Mouse (Mus musculus) midbrain, embryonic 14.5 days (tissue): Measurements from ENCODE around the gene Lrrc56. TPM values are rescaled to one million over a fixed set of nuclear protein-coding genes. Genes with fewer than 3 reads are reported as not detected.
A peak's percentile ranks its signal among the peaks of the same experiment; 100 is the strongest.

Experiments
- microRNA counts: library from miRNA; unstranded; fragments of <30 nt; microRNA quantifications from one replicate; lab custom pipeline; 2016
- microRNA-seq: library from miRNA; unstranded; fragments of <30 nt; microRNA quantifications from one replicate; pipeline ENCODE4, GENCODE M21; 2016
- polyA plus RNA-seq: library from polyadenylated mRNA; unstranded; fragments of >200 nt; fragmentation: Nextera tagmentation; extraction: Ambion mirVana; gene quantifications from 2 replicates; pipeline ENCODE4 v1.2.1, GENCODE M21; 2014

The Lrrc56 gene
- polyA plus RNA-seq, 1 experiment from 2014 or later = 9.0 TPM

MicroRNA genes within 50 kb of the gene (microRNA counts, 519-probe panel; counts per million panel counts)
- 4,680 counts per million, percentile 38 among the panel's probes with 10 or more counts for microRNA mmu-miR-210 (lab: Ali Mortazavi, UCI)

Small RNAs within 50 kb of the gene (microRNA-seq; reads per million reads assigned to microRNA genes)
- gene Mir210 = 398 reads per million, percentile 70 among the genes with 10 or more reads in this experiment

Other genes starting within 250 kb of the Lrrc56 start
- 0.29 TPM in 1 of 2 replicates, not detected in the other for gene Ifitm5, start 243.9 kb upstream of the Lrrc56 start, polyA plus RNA-seq
- gene Gm45717, start 238.2 kb upstream of the Lrrc56 start, polyA plus RNA-seq = not detected in 2 replicates
- 131 and 176 TPM in 2 replicates for gene Ifitm2, start 238.2 kb upstream of the Lrrc56 start, polyA plus RNA-seq
- gene Ifitm1, start 226.9 kb upstream of the Lrrc56 start, polyA plus RNA-seq = 3.0 and 11.5 TPM in 2 replicates
- gene Ifitm3, start 183.4 kb upstream of the Lrrc56 start, polyA plus RNA-seq = 18.8 and 66.5 TPM in 2 replicates
- 0.34 and 0.35 TPM in 2 replicates for gene Ifitm6, start 176.2 kb upstream of the Lrrc56 start, polyA plus RNA-seq
- gene Gm17387, start 165.0 kb upstream of the Lrrc56 start, polyA plus RNA-seq = not detected in 2 replicates
- 44.1 and 56.0 TPM in 2 replicates for gene B4galnt4, start 133.1 kb upstream of the Lrrc56 start, polyA plus RNA-seq
- gene Pkp3, start 115.9 kb upstream of the Lrrc56 start, polyA plus RNA-seq = not detected in 2 replicates
- gene Sigirr, start 93.6 kb upstream of the Lrrc56 start, polyA plus RNA-seq = 1.2 and 2.1 TPM in 2 replicates
- 0.14 and 0.18 TPM in 2 replicates for gene Ano9, start 76.4 kb upstream of the Lrrc56 start, polyA plus RNA-seq
- gene Ptdss2, start 71.8 kb upstream of the Lrrc56 start, polyA plus RNA-seq = 69.4 and 77.6 TPM in 2 replicates
- gene Rnh1, start 21.3 kb upstream of the Lrrc56 start, polyA plus RNA-seq = 39.3 and 39.7 TPM in 2 replicates
- gene Hras, start 152 bp upstream of the Lrrc56 start, polyA plus RNA-seq = 125 and 176 TPM in 2 replicates
- gene Lmntd2, start 19.9 kb downstream of the Lrrc56 start, polyA plus RNA-seq = 0.88 and 1.1 TPM in 2 replicates
- 25.9 and 27.2 TPM in 2 replicates for gene Rassf7, start 21.7 kb downstream of the Lrrc56 start, polyA plus RNA-seq
- 60.1 and 77.5 TPM in 2 replicates for gene Phrf1, start 34.6 kb downstream of the Lrrc56 start, polyA plus RNA-seq
- gene Irf7, start 72.3 kb downstream of the Lrrc56 start, polyA plus RNA-seq = 1.1 and 9.2 TPM in 2 replicates
- gene Cdhr5, start 82.6 kb downstream of the Lrrc56 start, polyA plus RNA-seq = not detected in 2 replicates
- gene Sct, start 85.0 kb downstream of the Lrrc56 start, polyA plus RNA-seq = 0.49 and 1.3 TPM in 2 replicates
- 0.53 and 0.54 TPM in 2 replicates for gene Drd4, start 97.8 kb downstream of the Lrrc56 start, polyA plus RNA-seq
- gene Deaf1, start 133.5 kb downstream of the Lrrc56 start, polyA plus RNA-seq = 180 and 207 TPM in 2 replicates
- gene Tmem80, start 133.6 kb downstream of the Lrrc56 start, polyA plus RNA-seq = 38.6 and 48.9 TPM in 2 replicates
- gene Eps8l2, start 144.7 kb downstream of the Lrrc56 start, polyA plus RNA-seq = 0.19 and 0.50 TPM in 2 replicates
- gene Taldo1, start 198.0 kb downstream of the Lrrc56 start, polyA plus RNA-seq = 312 and 318 TPM in 2 replicates
- gene Gatd1, start 220.0 kb downstream of the Lrrc56 start, polyA plus RNA-seq = 48.3 and 49.3 TPM in 2 replicates
- 25.7 and 79.2 TPM in 2 replicates for gene Cend1, start 235.3 kb downstream of the Lrrc56 start, polyA plus RNA-seq
- 82.9 and 84.3 TPM in 2 replicates for gene Slc25a22, start 243.7 kb downstream of the Lrrc56 start, polyA plus RNA-seq
- 2.3 and 3.6 TPM in 2 replicates for gene Pidd1, start 249.9 kb downstream of the Lrrc56 start, polyA plus RNA-seq